Mouse (Mus musculus) spleen, adult 2 months (tissue): ENCODE measurements around the gene Nfatc2ip.

Experiments used
- CTCF ChIP-seq: fragments of 200-500 bp; IDR thresholded peaks from 2 replicates; pipeline ENCODE4 v1.5.1; 2011; ENCODE audit warnings: mild to moderate bottlenecking, inconsistent platforms; ENCODE audit not compliant: insufficient read depth, insufficient read length, insufficient replicate concordance; ENCODE audit errors: extremely low read depth
- POLR2A ChIP-seq: fragments of 200-500 bp; IDR thresholded peaks from 2 replicates; pipeline ENCODE4 v1.6.1; 2011; ENCODE audit warnings: low read depth, low read length, inconsistent platforms

- TF ChIP-seq CTCF (no peak), POLR2A (no peak)
Observed at GRCm38 (mm10) chr7:126351419-126351951, 45.1 kb downstream of the Nfatc2ip start.
